Mouse (Mus musculus) bone marrow macrophage, adult 2 months (primary cell): ENCODE measurements around the gene Aldh3a2. TPM values are rescaled to one million over a fixed set of nuclear protein-coding genes. Genes with fewer than 3 reads are reported as not detected.

Experiments
- H3K27ac ChIP-seq: 2 replicates; pipeline ENCODE4 v1.5.1; 2012; ENCODE audit warnings: low read depth, low read length; ENCODE audit not compliant: insufficient read depth
- H3K4me1 ChIP-seq: 2 replicates; pipeline ENCODE4 v1.6.1; 2012; ENCODE audit warnings: low read length; ENCODE audit not compliant: control insufficient read depth, insufficient read depth
- H3K4me3 ChIP-seq: 2 replicates; pipeline ENCODE4 v1.5.1; 2012; ENCODE audit warnings: mild to moderate bottlenecking, low read length, moderate library complexity; ENCODE audit not compliant: insufficient read depth
- CTCF ChIP-seq: IDR thresholded peaks from 2 replicates; pipeline ENCODE4 v1.5.1; 2012; ENCODE audit warnings: low read depth, mild to moderate bottlenecking, low read length, moderate library complexity
- POLR2A ChIP-seq: IDR thresholded peaks from 2 replicates; pipeline ENCODE4 v1.6.1; 2012; ENCODE audit warnings: mild to moderate bottlenecking, low read depth, low read length, borderline replicate concordance
- polyA plus RNA-seq: library from polyadenylated mRNA; stranded (reverse); fragments of >200 nt; gene quantifications from 2 replicates; pipeline ENCODE4 v1.2.4, GENCODE M21; 2012; ENCODE audit not compliant: missing spikeins, insufficient read depth, insufficient read length

Gene Aldh3a2
- polyA plus RNA-seq, 1 experiment: 57.6 TPM

DNA sequence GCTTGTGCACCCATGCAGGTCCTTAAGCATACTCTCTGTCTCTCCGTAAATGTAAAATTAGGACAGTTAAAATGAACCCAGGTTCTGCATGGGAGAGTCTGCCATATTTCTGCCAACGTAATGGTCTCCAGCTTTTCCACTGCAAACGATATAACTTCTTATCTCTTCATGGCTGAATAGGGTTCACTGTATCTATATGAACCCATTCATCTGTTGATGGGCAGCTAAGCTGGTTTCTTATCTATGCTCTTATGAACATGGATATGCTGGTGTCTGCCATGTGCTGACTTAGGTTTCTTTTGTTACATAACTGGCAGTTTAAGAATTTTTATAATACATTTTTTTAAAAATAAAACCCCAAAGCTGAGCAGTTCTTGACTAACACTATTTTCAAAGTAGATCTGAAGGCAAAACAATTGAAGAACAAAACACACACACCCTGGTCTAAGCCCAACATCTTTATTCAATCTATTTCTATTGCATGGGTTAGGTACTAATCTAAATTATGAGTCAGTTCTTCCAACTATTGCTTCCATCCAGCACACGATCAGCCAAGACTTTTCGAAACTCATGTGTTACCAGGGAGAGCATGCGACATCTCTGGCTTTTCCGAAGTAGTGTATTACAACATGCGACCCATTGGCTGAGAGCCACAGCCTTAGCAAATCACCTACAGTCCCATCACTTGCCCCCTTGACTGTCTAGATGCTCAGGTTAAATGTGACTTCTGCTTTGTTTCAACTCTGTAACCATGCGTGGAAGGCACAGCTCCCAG is 44.1 kb downstream of the Aldh3a2 start:
- H3K4me1 ChIP-seq: no peaks in the 10 kb centered on the region
- TF ChIP-seq POLR2A (no peak), CTCF (no peak)
- H3K27ac ChIP-seq: no peak overlapping the region
- no peak overlapping the region for H3K4me3 ChIP-seq

GRCm38 (mm10) chr11:61222007-61222406 is 45.3 kb downstream of the Aldh3a2 start:
- H3K4me3 ChIP-seq: no peak overlapping the region
- no peak overlapping the region for H3K27ac ChIP-seq
- no peaks in the 10 kb centered on the region for H3K4me1 ChIP-seq
- TF ChIP-seq CTCF (no peak), POLR2A (no peak)

GRCm38 (mm10) chr11:61220156-61220881 is 46.9 kb downstream of the Aldh3a2 start:
- H3K4me3 ChIP-seq: no peak overlapping the region
- no peak overlapping the region for H3K27ac ChIP-seq
- TF ChIP-seq POLR2A: no peak
- no peak for TF ChIP-seq CTCF
- H3K4me1 ChIP-seq: no peaks in the 10 kb centered on the region

GRCm38 (mm10) chr11:61215936-61216335 is 51.3 kb downstream of the Aldh3a2 start:
- Histone ChIP-seq H3K4me3 (no peak overlapping the region), H3K4me1 (no peaks in the 10 kb centered on the region), H3K27ac (no peak overlapping the region)
- TF ChIP-seq POLR2A (no peak), CTCF (no peak)

DNA sequence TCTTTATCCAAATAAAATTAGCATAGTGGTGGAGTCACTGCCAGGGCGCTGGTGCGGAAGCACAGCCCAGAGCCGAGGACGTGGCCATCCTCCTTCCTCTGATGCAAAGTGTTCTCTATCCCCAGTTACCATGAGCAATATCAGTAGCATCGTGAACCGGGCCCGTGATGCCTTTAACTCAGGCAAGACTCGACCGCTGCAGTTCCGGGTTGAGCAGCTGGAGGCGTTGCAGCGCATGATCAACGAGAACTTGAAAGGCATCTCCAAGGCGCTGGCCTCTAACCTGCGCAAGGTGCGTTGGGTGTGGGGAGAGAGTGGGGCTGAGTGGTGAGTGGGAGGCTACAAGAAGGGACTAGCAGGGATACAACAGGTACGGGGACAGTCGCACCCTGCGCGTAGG is 55.2 kb downstream of the Aldh3a2 start:
- no peak overlapping the region for H3K4me3 ChIP-seq

GRCm38 (mm10) chr11:61208316-61208715 is 58.9 kb downstream of the Aldh3a2 start:
- TF ChIP-seq CTCF: no peak
- no peak for TF ChIP-seq POLR2A
- Histone ChIP-seq H3K4me3 (no peak overlapping the region), H3K27ac (no peak overlapping the region), H3K4me1 (no peaks in the 10 kb centered on the region)

More for the DNA sequence above, 55.2 kb downstream of the Aldh3a2 start:
- TF ChIP-seq POLR2A (no peak), CTCF (no peak)
- no peak overlapping the region for H3K27ac ChIP-seq
- no peaks in the 10 kb centered on the region for H3K4me1 ChIP-seq

GRCm38 (mm10) chr11:61207487-61208246 is 59.6 kb downstream of the Aldh3a2 start, which contains the start of gene Aldh3a1:
Gene Aldh3a1 (plus strand): TSS chr11:61207537.
- H3K4me1 ChIP-seq: no peaks in the 10 kb centered on the region
- H3K4me3 ChIP-seq: no peak within 1 kb of the TSS
- TF ChIP-seq CTCF (no peak), POLR2A (no peak)
- H3K27ac ChIP-seq: no peak within 1 kb of the TSS

DNA sequence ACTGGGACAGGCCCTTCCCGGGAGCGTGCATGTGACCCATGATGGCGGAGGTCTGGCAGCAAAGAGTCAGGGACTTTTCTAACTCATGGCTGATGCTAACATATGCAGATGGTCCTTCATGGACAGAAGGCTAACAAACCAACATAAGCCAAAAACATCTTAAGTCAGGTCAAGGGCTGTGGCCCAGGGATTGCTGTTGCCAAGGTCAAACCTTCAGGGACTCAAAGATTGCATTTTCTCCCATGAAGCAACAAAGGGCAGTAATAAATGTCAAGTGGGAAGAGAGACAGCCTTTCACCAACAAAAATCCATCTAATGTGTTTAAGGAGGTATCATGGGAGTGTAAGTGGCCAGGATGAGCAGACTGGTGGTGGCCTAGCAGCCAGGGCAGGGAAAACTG is 61.1 kb downstream of the Aldh3a2 start:
- Histone ChIP-seq H3K27ac (no peak overlapping the region), H3K4me3 (no peak overlapping the region), H3K4me1 (no peaks in the 10 kb centered on the region)
- no peak for TF ChIP-seq CTCF
- TF ChIP-seq POLR2A: no peak

- Histone ChIP-seq H3K4me1 (no peaks in the 10 kb centered on the region), H3K27ac (no peak overlapping the region)
- no peak for TF ChIP-seq CTCF
- TF ChIP-seq POLR2A: no peak
These were observed 61.9 kb downstream of the Aldh3a2 start for GRCm38 (mm10) chr11:61205167-61205950.

More at GRCm38 (mm10) chr11:61205167-61205950, 61.9 kb downstream of the Aldh3a2 start:
- H3K4me3 ChIP-seq: no peak overlapping the region
